Mouse (Mus musculus) right cerebral cortex, postnatal 25 days (tissue): ENCODE measurements around the gene Cep95.
"Not testable (repeated sequence)": the region's sequence is repeated elsewhere in the genome, so short reads cannot be mapped to it uniquely, and the experiment has no call there.

Experiments
- DNase-seq: peaks from one replicate; pipeline ENCODE4 v3.0.0; 2022

Gene Cep95

GRCm38 (mm10) chr11:106777395-106777794, 11.7 kb upstream of the Cep95 start:
- DNase-seq = no peak

GRCm38 (mm10) chr11:106778132-106778531, 10.9 kb upstream of the Cep95 start:
- no peak for DNase-seq

- DNase-seq = no peak
These were observed 10.3 kb upstream of the Cep95 start for GRCm38 (mm10) chr11:106778589-106779387.

DNA sequence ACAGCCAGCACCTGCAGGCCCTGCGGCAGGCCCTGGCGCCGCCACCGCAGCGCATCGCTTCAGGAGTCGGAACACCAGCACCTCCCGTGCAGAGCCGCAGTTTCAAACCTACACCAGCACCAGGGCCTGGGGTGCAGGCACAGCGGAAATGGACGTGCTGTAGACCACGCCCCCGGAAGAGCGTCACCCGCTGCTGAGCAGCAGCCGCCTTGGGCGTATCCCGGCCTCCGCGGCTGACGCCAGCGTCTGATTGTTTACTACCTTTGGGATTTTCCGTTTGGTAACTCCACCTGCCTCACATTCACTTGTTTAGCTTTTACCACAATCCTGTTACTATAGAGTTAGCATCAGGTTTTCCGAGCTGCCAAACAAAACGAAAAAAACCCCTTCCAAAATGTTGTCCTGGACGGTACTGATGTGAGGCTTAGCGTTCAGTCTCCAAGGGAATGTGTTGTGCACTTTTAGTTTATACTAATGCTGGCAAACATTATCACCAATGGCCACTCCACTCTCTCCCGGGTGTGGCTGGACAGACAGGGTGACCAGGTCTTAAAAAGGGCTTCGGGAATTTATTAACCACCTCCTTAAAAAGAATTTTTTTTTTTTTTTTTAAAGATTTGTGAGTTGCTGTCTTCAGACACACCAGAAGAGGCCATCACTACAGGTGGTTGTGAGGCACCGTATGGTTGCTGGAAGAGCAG, 9.5 kb upstream of the Cep95 start, which contains the start of gene Polg2:
Gene Polg2, minus strand, starts transcription at position 150 of the 701 bp plus-strand sequence.
- DNase-seq = peak; percentile 91

DNA sequence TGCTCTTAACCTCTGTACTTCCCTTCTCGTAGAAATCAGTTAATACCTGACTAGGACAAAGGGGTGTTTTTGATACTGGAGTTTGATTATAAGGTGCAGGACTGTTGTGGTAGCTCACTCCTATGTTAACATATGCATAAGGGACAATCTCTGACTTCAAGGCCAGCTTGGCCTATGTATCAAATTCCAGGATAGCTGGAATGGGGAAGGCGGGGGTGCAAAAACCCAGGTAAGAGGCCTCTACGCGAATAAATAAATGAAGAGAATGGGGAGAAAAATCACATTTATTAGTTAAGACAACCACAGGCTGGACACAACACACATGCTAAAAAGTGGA, 9.0 kb upstream of the Cep95 start:
- no peak for DNase-seq

- no peak for DNase-seq
These were observed 8.3 kb upstream of the Cep95 start for GRCm38 (mm10) chr11:106780590-106781220.

DNA sequence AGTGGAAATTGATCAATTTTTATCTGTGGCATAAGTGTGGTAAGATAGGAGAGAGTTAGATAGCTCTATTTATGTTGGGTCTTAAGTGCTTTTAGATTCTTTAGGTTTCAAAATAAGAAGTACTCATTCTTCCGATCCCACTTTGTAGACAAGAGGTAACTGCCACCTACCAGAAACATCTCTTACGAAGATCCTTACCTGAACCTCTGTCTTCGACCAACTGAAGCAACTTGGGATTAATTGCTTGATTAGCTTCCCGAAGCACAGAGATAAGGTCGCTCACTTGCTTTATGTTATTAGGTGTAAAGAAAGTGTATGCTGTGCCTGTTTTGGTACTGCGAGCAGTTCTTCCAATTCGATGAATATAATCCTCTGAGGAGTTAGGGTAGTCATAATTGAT, 6.8 kb upstream of the Cep95 start:
- DNase-seq = not testable (repeated sequence)

GRCm38 (mm10) chr11:106782841-106783764, 5.9 kb upstream of the Cep95 start:
- no peak for DNase-seq

DNA sequence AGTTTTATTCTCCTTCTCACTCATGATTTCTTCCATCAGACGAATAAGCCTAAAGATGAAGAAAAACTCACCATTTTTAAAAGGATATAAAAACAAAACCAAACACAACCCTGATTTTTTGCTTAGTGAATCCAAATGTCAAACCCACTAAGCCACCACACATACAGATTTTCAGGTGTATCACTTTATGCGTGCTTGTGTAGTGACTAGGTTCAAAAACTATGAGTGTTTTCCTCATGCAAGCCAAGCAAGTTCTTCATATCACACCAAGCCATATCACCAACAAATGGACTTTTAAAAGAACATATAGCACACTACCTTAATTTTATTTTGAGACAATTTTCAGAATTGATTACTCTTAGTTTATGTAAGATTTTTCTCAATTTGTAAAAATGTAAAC, 4.6 kb upstream of the Cep95 start:
- no peak for DNase-seq

GRCm38 (mm10) chr11:106785043-106785442, 4.0 kb upstream of the Cep95 start:
- no peak for DNase-seq

DNA sequence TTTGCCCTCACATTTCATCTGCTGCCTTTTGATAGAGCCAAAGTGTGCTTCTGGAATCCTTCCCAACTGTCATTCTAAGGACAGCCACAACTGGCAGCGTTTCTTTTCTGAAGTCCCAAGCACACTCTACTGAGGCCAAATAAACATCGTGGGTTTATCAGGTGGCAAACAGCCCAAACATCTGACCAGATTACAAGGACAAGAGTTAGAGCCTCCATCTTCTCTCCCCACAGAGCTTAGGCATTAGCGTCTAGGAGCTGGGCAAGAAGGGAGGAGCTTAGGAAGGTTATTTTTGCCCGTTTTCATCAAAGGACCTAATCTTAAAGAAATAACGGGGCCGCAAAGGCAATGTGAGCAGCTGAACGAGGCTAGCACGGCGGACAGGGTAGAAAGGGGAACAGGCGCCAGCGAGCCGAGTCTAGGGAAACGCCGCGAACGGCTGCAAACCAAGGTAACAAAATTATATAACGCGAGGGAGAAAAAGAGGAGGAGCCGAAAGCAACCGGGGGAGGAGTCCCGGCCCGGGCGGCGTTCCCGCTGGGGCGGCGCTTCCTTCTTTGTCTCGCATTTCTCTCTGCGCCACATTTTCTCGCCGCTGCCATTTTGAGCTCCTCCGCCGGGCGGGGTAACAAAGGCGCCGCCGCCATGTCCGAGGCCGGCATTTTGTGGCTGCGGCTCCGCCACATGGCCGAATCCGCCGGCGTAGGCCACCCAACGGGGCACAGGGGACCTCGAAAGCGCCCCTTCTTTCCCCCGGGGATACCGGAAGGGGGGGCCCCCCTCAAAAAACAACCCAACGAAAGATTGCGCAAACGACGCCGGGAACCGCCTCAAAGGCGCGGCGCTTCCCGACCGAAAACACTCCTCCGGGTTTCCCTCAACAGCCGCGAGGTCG, 1.7 kb upstream of the Cep95 start:
- peak; percentile 85 for DNase-seq

- peak; percentile 97 for DNase-seq
These were observed 852 bp upstream of the Cep95 start for GRCm38 (mm10) chr11:106788026-106788774.

DNA sequence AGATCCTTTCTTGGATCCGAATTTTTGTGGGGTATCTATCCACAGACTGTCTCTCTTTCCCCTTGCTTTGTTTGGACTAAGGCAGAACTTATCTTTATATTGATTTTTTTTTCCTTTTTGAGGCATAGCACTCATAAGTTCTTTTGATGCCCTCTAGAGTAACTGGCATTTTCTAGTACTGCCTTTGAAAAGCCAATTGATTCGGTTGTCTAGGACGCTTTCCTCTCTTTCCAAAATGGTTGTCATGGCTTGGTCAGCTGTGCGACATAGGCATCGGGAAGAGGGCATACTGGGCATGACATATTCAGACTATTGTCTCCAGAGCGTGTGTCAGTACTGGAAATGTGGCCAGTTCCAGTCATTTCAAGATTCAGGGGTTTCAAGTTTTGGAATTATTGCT, 597 bp downstream of the Cep95 start:
- DNase-seq = no peak

GRCm38 (mm10) chr11:106793846-106794245, 4.8 kb downstream of the Cep95 start:
- no peak for DNase-seq

DNA sequence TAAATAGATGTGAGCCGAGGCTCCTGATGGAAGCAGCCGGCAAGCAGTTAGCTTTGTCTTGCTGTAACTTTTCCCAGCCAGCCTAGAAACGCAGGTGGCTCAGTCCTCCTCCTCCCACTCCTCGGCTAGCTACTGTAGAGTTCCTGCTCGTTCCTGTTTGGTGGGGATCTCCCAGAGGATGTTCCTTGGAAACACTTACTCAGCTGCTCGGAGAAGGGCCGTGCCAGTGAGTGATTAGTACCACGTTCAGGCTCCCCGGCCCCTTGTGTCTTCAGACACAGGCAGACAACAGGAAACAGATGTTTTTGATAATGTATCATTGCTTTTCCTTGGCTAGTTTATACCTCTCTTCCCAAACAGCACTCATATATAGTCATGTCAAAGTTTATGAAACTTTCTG, 6.6 kb downstream of the Cep95 start:
- DNase-seq = no peak

GRCm38 (mm10) chr11:106802069-106802627, 13.1 kb downstream of the Cep95 start:
- DNase-seq = no peak

DNA sequence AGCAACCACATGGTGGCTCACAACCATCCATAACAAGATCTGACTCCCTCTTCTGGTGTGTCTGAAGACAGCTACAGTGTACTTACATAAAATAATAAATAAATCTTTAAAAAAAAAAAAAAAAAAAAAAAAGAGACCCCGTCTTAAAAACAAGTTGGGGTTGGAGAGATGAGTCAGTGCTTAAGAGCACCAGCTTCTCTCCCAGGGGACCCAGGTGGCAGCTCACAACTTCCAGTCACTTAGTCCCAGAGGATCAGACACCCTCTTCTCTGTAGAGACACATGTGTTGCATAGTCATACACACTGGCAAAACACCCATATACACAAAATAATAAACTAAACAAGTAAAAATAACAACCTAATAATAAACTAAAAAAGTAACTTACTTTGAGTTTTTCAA, 18.4 kb downstream of the Cep95 start:
- not testable (repeated sequence) for DNase-seq

DNA sequence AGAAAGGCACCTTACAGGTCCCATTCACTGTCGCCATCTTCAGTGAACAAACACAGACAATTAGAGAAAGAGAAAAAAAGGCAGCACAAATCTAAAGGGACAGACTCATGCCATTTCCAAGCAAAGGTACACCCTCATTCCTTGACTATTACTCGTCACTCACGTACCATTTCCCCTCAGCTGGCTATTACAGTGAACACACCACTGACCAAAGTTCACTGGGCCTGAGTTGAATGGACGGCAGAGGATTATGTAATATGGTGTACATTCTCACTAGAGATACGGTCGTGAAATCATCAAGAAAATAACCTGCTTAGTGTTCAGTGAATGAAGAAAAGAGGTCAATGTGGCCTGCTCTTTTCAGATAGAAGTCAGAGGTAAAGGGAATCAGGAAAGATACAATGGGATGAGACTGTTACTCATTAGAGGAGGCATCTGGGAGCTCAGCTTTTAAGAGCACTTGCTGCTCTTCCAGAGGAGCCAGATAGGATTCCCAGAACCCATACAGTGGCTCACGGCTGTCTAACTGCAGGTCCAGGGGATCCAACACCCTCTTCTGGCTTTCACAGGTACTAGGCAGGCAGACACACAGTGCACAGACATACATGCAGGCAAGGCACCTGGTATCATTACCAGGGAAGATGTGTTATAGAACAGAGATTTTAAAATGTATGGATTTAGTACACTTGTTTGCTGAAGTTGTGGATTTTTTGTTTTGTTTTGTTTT, 23.5 kb downstream of the Cep95 start:
- no peak for DNase-seq

- DNase-seq = peak; percentile 32
These were observed 25.7 kb downstream of the Cep95 start for GRCm38 (mm10) chr11:106814601-106815320.
